Mouse (Mus musculus) ES-Bruce4 (cell line): ENCODE measurements around the gene Bace2.

Experiments
- EP300 ChIP-seq: IDR thresholded peaks from 2 replicates; pipeline ENCODE4 v1.6.1; 2011; ENCODE audit warnings: low read depth, low read length; ENCODE audit not compliant: insufficient read depth
- POLR2A ChIP-seq: IDR thresholded peaks from one replicate; pipeline ENCODE4 v1.8.1; 2011; ENCODE audit warnings: low read length; ENCODE audit not compliant: insufficient read depth

DNA sequence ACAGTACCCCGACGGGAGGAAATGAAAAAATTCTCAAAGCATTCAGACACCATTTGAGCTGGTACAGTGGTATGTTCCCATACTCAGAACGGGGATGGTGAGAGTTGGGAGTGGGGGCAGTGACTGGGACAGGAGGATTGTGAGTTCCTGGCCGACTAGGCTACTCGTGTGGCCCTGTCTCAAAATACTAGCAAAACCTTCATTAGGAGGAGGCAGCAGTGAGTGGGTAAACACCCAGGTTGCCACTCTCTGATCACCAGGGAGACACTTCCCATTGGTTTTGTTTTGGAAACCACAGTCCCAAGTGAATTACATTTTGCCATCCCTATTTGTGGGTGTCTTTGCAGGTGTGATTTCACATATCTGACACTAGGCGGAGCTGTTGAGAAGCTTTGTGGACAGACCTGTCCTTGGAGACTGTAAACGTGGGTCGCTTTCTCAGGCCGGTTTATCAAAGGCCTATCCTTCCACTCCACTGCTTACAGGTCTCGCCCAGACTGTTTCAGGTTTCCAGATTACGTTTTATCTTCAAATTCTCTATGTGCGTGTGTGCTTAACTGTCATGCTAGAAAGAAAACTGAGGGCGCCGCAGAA is 87.2 kb downstream of the Bace2 start:
- TF ChIP-seq EP300 (no peak), POLR2A (no peak)
